Comparison of ENCODE assay signal across 26 mouse cellular contexts in genomic region chr6:87045507-87045906, GRCm38 (mm10). TPM values are rescaled to one million over a fixed set of nuclear protein-coding genes. Genes with fewer than 3 reads are reported as not detected.
DNase-seq lines count a peak whose midpoint lies in the region; ATAC-seq and TF ChIP-seq lines count a peak whose summit lies in the region.
"Had no signal": no experiment of that assay in that cellular context is flagged by ENCODE, and none has a peak within 500 bp of the region (broad histone marks: within the 10 kb centered on the region; RNA-seq: fewer than 3 reads in every experiment).

No protein-coding gene starts in this region.

- no peaks in the 10 kb centered on the region for H3K36me3 ChIP-seq in midbrain, embryonic 11.5 days (ENCODE audit: control insufficient read depth, insufficient read depth, low read length)
- H3K36me3 ChIP-seq in midbrain, postnatal 0 days (ENCODE audit: insufficient read depth, low read length) = no peaks in the 10 kb centered on the region
- H3K36me3 ChIP-seq in ES-E14 (ENCODE audit: control insufficient read depth, insufficient read depth, low read length, poor library complexity, severe bottlenecking) = peaks cover 5% of the 10 kb centered on the region; the same call in 1 of the 2 replicates
- peaks cover 40% of the 10 kb centered on the region for H3K36me3 ChIP-seq in G1E (replicated peaks)
- H3K36me3 ChIP-seq in MEL (ENCODE audit: control insufficient read depth in 1 of 2, insufficient read depth in 2 of 2, low read length in 2 of 2) = peaks cover 18 to 34% of the 10 kb centered on the region in 2 experiments
- H3K36me3 ChIP-seq in heart, embryonic 10.5 days = peaks cover 26% of the 10 kb centered on the region

- H3K4me1 ChIP-seq in midbrain, embryonic 11.5 days (ENCODE audit: control insufficient read depth, insufficient read depth, low read length) = peaks cover 7% of the 10 kb centered on the region; the same call in 1 of the 2 replicates
- H3K4me1 ChIP-seq in midbrain, postnatal 0 days (ENCODE audit: insufficient read depth, low read length) = peaks cover 6% of the 10 kb centered on the region
- H3K4me1 ChIP-seq in ES-E14 (ENCODE audit: control insufficient read depth in 2 of 2, insufficient read depth in 2 of 2, low read length in 2 of 2, poor library complexity in 1 of 2) (0 out of 4 replicates have a peak, but pooled peaks cover 0 to 1% of the 10 kb centered on the region in 2 experiments), G1E (ENCODE audit: insufficient read depth, low read depth, low read length) (peaks cover 61% of the 10 kb centered on the region), MEL (ENCODE audit: control insufficient read depth in 1 of 2, insufficient read depth in 2 of 2, low read length in 2 of 2) (peaks cover 14 to 34% of the 10 kb centered on the region in 2 experiments)
- peaks cover 14% of the 10 kb centered on the region for H3K4me1 ChIP-seq in heart, embryonic 10.5 days

- in situ Hi-C loops in ES-E14 (cut with MboI; ENCODE audit: low sequenced_read_pairs in 2 of 2, unreplicated experiment in 2 of 2) = no loop called here

- no peaks in the 10 kb centered on the region for H3K27me3 ChIP-seq in midbrain, embryonic 11.5 days (ENCODE audit: control insufficient read depth, insufficient read depth, low read length)
- H3K27me3 ChIP-seq in midbrain, postnatal 0 days (ENCODE audit: insufficient read depth, low read length) = no peaks in the 10 kb centered on the region
- H3K27me3 ChIP-seq in G1E (ENCODE audit: insufficient read depth, low read length) (no peaks in the 10 kb centered on the region), MEL (ENCODE audit: control insufficient read depth in 1 of 2, insufficient read depth in 2 of 2, low read length in 2 of 2) (no peaks in the 10 kb centered on the region)
- no peaks in the 10 kb centered on the region for H3K27me3 ChIP-seq in heart, embryonic 10.5 days (ENCODE audit: insufficient read depth, poor library complexity, severe bottlenecking)
- H3K27me3 ChIP-seq: CH12.LX, Patski had no signal

- no peak overlapping the region for H3K9ac ChIP-seq in midbrain, embryonic 11.5 days (ENCODE audit: low read length)
- H3K9ac ChIP-seq in midbrain, postnatal 0 days (replicated peaks; ENCODE audit: low read length, poor library complexity, severe bottlenecking) = no peak overlapping the region
- H3K9ac ChIP-seq in ES-E14 (ENCODE audit: insufficient read depth, low read depth, low read length, poor library complexity, severe bottlenecking) (no peak overlapping the region), MEL (ENCODE audit: control insufficient read depth, low read depth, low read length, poor library complexity, severe bottlenecking) (peak overlapping the region; percentile 47)

- TF ChIP-seq POLR2A in MEL (IDR thresholded peaks at IDR 0.05; ENCODE audit: control insufficient read depth in 1 of 2, insufficient read depth in 1 of 2, low read depth in 1 of 2, low read length in 2 of 2, poor library complexity in 1 of 2) = no peak

- H3K4me3 ChIP-seq in midbrain, embryonic 11.5 days (ENCODE audit: low read depth, low read length) = no peak overlapping the region
- no peak overlapping the region for H3K4me3 ChIP-seq in midbrain, postnatal 0 days (ENCODE audit: low read depth, low read length)
- H3K4me3 ChIP-seq in ES-E14 (ENCODE audit: insufficient read depth in 1 of 2, low read depth in 1 of 2, low read length in 2 of 2, poor library complexity in 1 of 2, severe bottlenecking in 1 of 2) = no peak overlapping the region
- H3K4me3 ChIP-seq in G1E (ENCODE audit: low read depth, low read length) = peak overlapping the region; percentile 42; the same call in 1 of the 2 replicates
- H3K4me3 ChIP-seq in MEL (ENCODE audit: control insufficient read depth in 1 of 2, insufficient read depth in 1 of 2, low read depth in 2 of 2, low read length in 2 of 2) = peak overlapping the region; percentile 8 to 82; a peak in 2 of 4 replicates
- no peak overlapping the region for H3K4me3 ChIP-seq in heart, embryonic 10.5 days

- H3K27ac ChIP-seq in midbrain, embryonic 11.5 days (ENCODE audit: low read depth, low read length) = no peak overlapping the region
- no peak overlapping the region for H3K27ac ChIP-seq in midbrain, postnatal 0 days (ENCODE audit: low read depth, low read length)
- H3K27ac ChIP-seq in ES-E14 (ENCODE audit: insufficient read depth, low read depth, low read length, poor library complexity, severe bottlenecking) (no peak overlapping the region), MEL (ENCODE audit: control insufficient read depth, low read depth, low read length) (peak overlapping the region; percentile 61)
- no peak overlapping the region for H3K27ac ChIP-seq in heart, embryonic 10.5 days

- no peak for TF ChIP-seq RAD21 in MEL (IDR thresholded peaks at IDR 0.05; ENCODE audit: low read depth, low read length)

- DNase-seq in midbrain, embryonic 11.5 days (ENCODE audit: low spot score, missing footprints) = peak; percentile 0
- DNase-seq in midbrain, postnatal 0 days (ENCODE audit: low spot score) = no peak
- DNase-seq in ES-E14 (ENCODE audit: low read depth, low spot score) (no peak), G1E (ENCODE audit: low spot score) (no peak), MEL (ENCODE audit: low read depth, low spot score) (no peak)
- no peak for DNase-seq in heart, embryonic 10.5 days (ENCODE audit: low spot score)
- DNase-seq in frontal cortex, postnatal 36 days (ENCODE audit: low spot score in 2 of 2) = no peak
- DNase-seq: adrenal gland, adult 2 months; adrenal gland, adult 8-10 months; adrenal gland, postnatal 10 days; adrenal gland, postnatal 14 days; adrenal gland, postnatal 25 days; adrenal gland, postnatal 36 days; B cell, adult 2 months; cerebellum, adult 11 months; cerebellum, adult 11-12 months; cerebellum, adult 18-20 months; cerebellum, adult 2 months; cerebellum, adult 8-10 months had no signal

- H3K4me2 ChIP-seq in midbrain, embryonic 11.5 days = no peak overlapping the region
- no peak overlapping the region for H3K4me2 ChIP-seq in midbrain, postnatal 0 days (ENCODE audit: low read depth, low read length, poor library complexity, severe bottlenecking)

- H3K79me2 ChIP-seq in MEL (ENCODE audit: control insufficient read depth, insufficient read depth, low read length, poor library complexity) = peaks cover 28% of the 10 kb centered on the region

- no peak for TF ChIP-seq CTCF in midbrain, postnatal 0 days (IDR thresholded peaks at IDR 0.05)
- TF ChIP-seq CTCF in G1E (IDR thresholded peaks at IDR 0.05; ENCODE audit: low read depth, low read length) (no peak), MEL (IDR thresholded peaks at IDR 0.05 in 2 of 3, conservative IDR thresholded peaks at IDR 0.05 in 1 of 3; ENCODE audit: control insufficient read depth in 1 of 3, insufficient read depth in 1 of 3, low read depth in 2 of 3, low read length in 3 of 3, poor library complexity in 1 of 3, severe bottlenecking in 1 of 3) (no peak)

- 67% methylated on average over 3 of the region's 3 CpGs for WGBS in midbrain, embryonic 11.5 days
- WGBS in midbrain, postnatal 0 days = 63% methylated on average over 3 of the region's 3 CpGs
- WGBS in heart, embryonic 10.5 days = 82% methylated on average over 3 of the region's 3 CpGs

- H3K9me3 ChIP-seq in midbrain, embryonic 11.5 days (ENCODE audit: control insufficient read depth, low read length) = no peaks in the 10 kb centered on the region
- no peaks in the 10 kb centered on the region for H3K9me3 ChIP-seq in midbrain, postnatal 0 days (ENCODE audit: low read length)
- no peaks in the 10 kb centered on the region for H3K9me3 ChIP-seq in ES-E14 (ENCODE audit: control insufficient read depth, insufficient read depth, low read depth, low read length)
- H3K9me3 ChIP-seq in G1E (replicated peaks) = no peaks in the 10 kb centered on the region
- H3K9me3 ChIP-seq in MEL (replicated peaks; ENCODE audit: insufficient read depth, low read length) = no peaks in the 10 kb centered on the region
- H3K9me3 ChIP-seq in heart, embryonic 10.5 days = no peaks in the 10 kb centered on the region

- no peak for ATAC-seq in midbrain, embryonic 11.5 days (ENCODE audit: low FRiP score)
- no peak for ATAC-seq in midbrain, postnatal 0 days (ENCODE audit: low FRiP score)
- ATAC-seq in G1E (ENCODE audit: extremely low read depth, insufficient number of reproducible peaks, low FRiP score, poor library complexity, severe bottlenecking) = no peak
- ATAC-seq in erythroblast, adult 5-6 weeks (replicated peaks; ENCODE audit: low FRiP score, poor library complexity, severe bottlenecking) = no peak
- ATAC-seq: activated CD4-positive, CD25-positive, alpha-beta regulatory T cell, adult 4 months; CD4-positive, CD25-positive, alpha-beta regulatory T cell, adult 4 months; Patski had no signal

- TF ChIP-seq EP300 in MEL (IDR thresholded peaks at IDR 0.05; ENCODE audit: low read depth in 1 of 2, low read length in 2 of 2) = no peak

RNA-seq across cellular contexts. Expression of gene Gfpt1, which starts 2.9 kb away (rescaled TPM):
- polyA plus RNA-seq in midbrain, embryonic 11.5 days (2014; fragmentation: Nextera tagmentation; extraction: Ambion mirVana) = 14.1 and 14.2 TPM in 2 replicates
- 43.7 and 62.3 TPM in 2 replicates for total RNA-seq in midbrain, postnatal 0 days (2014; rRNA removed)
- polyA plus RNA-seq in midbrain, postnatal 0 days (2015; fragmentation: Nextera tagmentation; extraction: Ambion mirVana) = 19.3 and 21.4 TPM in 2 replicates
- 11.3 and 16.6 TPM in 2 replicates for total RNA-seq in ES-E14 (2012; rRNA removed)
- total RNA-seq in G1E (2014; fragmentation: Nextera tagmentation) = 195 and 196 TPM in 2 replicates
- total RNA-seq in G1E (2017) = 87.2 and 99.2 TPM in 2 replicates
- 46.1 and 78.7 TPM in 2 replicates for polyA plus RNA-seq in G1E (2012)
- 29.6 and 34.4 TPM in 2 replicates for total RNA-seq in MEL (2012; rRNA removed)
- 10 to 100 TPM; 33.5 to 69.3 TPM for polyA plus RNA-seq in MEL (2012; ENCODE audit: insufficient read depth in 1 of 2, insufficient read length in 2 of 2, low read depth in 1 of 2, low replicate concordance in 2 of 2, missing spikeins in 1 of 2)
- polyA plus RNA-seq in heart, embryonic 10.5 days (2016; fragmentation: Nextera tagmentation; extraction: Ambion mirVana) = 15.8 and 18.6 TPM in 2 replicates
- 5.9 and 7.9 TPM in 2 replicates for total RNA-seq in erythroblast, adult 5-6 weeks (2015; ENCODE audit: low replicate concordance)
- 5.9 and 6.4 TPM in 2 replicates for total RNA-seq in erythroblast, adult 5-6 weeks (2017; ENCODE audit: low replicate concordance)

RNA-seq across cellular contexts. Expression of gene Nfu1, which starts 36.5 kb away (rescaled TPM):
- polyA plus RNA-seq in midbrain, embryonic 11.5 days (2014; fragmentation: Nextera tagmentation; extraction: Ambion mirVana) = 89.9 and 91.8 TPM in 2 replicates
- 395 and 506 TPM in 2 replicates for total RNA-seq in midbrain, postnatal 0 days (2014; rRNA removed)
- polyA plus RNA-seq in midbrain, postnatal 0 days (2015; fragmentation: Nextera tagmentation; extraction: Ambion mirVana) = 163 and 175 TPM in 2 replicates
- total RNA-seq in ES-E14 (2012; rRNA removed) (105 and 113 TPM in 2 replicates), G1E (2014; fragmentation: Nextera tagmentation) (79.6 and 97.1 TPM in 2 replicates), G1E (2017) (116 and 126 TPM in 2 replicates), MEL (2012; rRNA removed) (85.7 and 111 TPM in 2 replicates)
- polyA plus RNA-seq in G1E (2012) (112 and 123 TPM in 2 replicates), MEL (2012; ENCODE audit: insufficient read depth in 1 of 2, insufficient read length in 2 of 2, low read depth in 1 of 2, low replicate concordance in 2 of 2, missing spikeins in 1 of 2) (100 to 1,000 TPM in 1 of 2 experiments, not detected in 1; 123 TPM)
- 107 and 111 TPM in 2 replicates for polyA plus RNA-seq in heart, embryonic 10.5 days (2016; fragmentation: Nextera tagmentation; extraction: Ambion mirVana)
- 16.5 and 18.8 TPM in 2 replicates for total RNA-seq in erythroblast, adult 5-6 weeks (2015; ENCODE audit: low replicate concordance)
- 15.8 and 25.9 TPM in 2 replicates for total RNA-seq in erythroblast, adult 5-6 weeks (2017; ENCODE audit: low replicate concordance)

RNA-seq across cellular contexts. Expression of gene D6Ertd527e, which starts 59.0 kb away (rescaled TPM):
- polyA plus RNA-seq in midbrain, embryonic 11.5 days (2014; fragmentation: Nextera tagmentation; extraction: Ambion mirVana) = 0.19 TPM in 1 of 2 replicates, not detected in the other
- total RNA-seq in midbrain, postnatal 0 days (2014; rRNA removed) = 0.77 TPM in 1 of 2 replicates, not detected in the other
- polyA plus RNA-seq in midbrain, postnatal 0 days (2015; fragmentation: Nextera tagmentation; extraction: Ambion mirVana) = 0.12 and 0.41 TPM in 2 replicates
- 0.11 TPM in 1 of 2 replicates, not detected in the other for total RNA-seq in ES-E14 (2012; rRNA removed)
- total RNA-seq in G1E (2014; fragmentation: Nextera tagmentation) = not detected in 2 replicates
- total RNA-seq in G1E (2017) = 0.06 and 0.16 TPM in 2 replicates
- 0.14 TPM in 1 of 2 replicates, not detected in the other for polyA plus RNA-seq in G1E (2012)
- not detected in 2 replicates for total RNA-seq in MEL (2012; rRNA removed)
- polyA plus RNA-seq in MEL (2012; ENCODE audit: insufficient read depth in 1 of 2, insufficient read length in 2 of 2, low read depth in 1 of 2, low replicate concordance in 2 of 2, missing spikeins in 1 of 2) = under 1 TPM in 1 of 2 experiments, not detected in 1; 0.06 TPM
- polyA plus RNA-seq in heart, embryonic 10.5 days (2016; fragmentation: Nextera tagmentation; extraction: Ambion mirVana) = not detected in 2 replicates
- not detected in 2 replicates for total RNA-seq in erythroblast, adult 5-6 weeks (2015; ENCODE audit: low replicate concordance)
- not detected in 2 replicates for total RNA-seq in erythroblast, adult 5-6 weeks (2017; ENCODE audit: low replicate concordance)
- total RNA-seq: adrenal gland, adult 18-20 months; adrenal gland, adult 2 months; adrenal gland, postnatal 14 days; adrenal gland, postnatal 36 days had no signal
- polyA plus RNA-seq: C2C12; CD4-positive, CD25-positive, alpha-beta regulatory T cell, adult 4 months; Patski had no signal

Comparison
In these comparisons a context has a peak if more than half of its experiments do, and no peak if none do; other contexts are left out.
1. H3K4me3 ChIP-seq: peak in G1E (single experiment) and MEL (2 of 2); none in midbrain, embryonic 11.5 days (single experiment), midbrain, postnatal 0 days (single experiment), ES-E14 (0 of 2) and heart, embryonic 10.5 days (single experiment).